Mouse (Mus musculus) G1E (cell line): ENCODE measurements around the gene Zcchc8. TPM values are rescaled to one million over a fixed set of nuclear protein-coding genes. Genes with fewer than 3 reads are reported as not detected.

Experiments used
- ATAC-seq: 2 replicates; pipeline ENCODE4 v1.8.0; 2016; ENCODE audit warnings: mild to moderate bottlenecking; ENCODE audit not compliant: insufficient number of reproducible peaks, poor library complexity, low FRiP score, severe bottlenecking; ENCODE audit errors: extremely low read depth
- DNase-seq: peaks from one replicate; pipeline ENCODE4 v3.0.0; 2012; ENCODE audit warnings: low spot score
- H3K27me3 ChIP-seq: 2 replicates; pipeline ENCODE4 v1.6.1; 2012; ENCODE audit warnings: mild to moderate bottlenecking, low read length, inconsistent platforms; ENCODE audit not compliant: insufficient read depth
- H3K36me3 ChIP-seq: replicated peaks from 2 replicates; pipeline ENCODE3; 2012; ENCODE audit warnings: mild to moderate bottlenecking, inconsistent platforms
- H3K4me1 ChIP-seq: 2 replicates; pipeline ENCODE4 v1.6.1; 2012; ENCODE audit warnings: low read depth, low read length, inconsistent platforms, mixed read lengths; ENCODE audit not compliant: insufficient read depth
- H3K4me3 ChIP-seq: 2 replicates; pipeline ENCODE4 v1.5.1; 2012; ENCODE audit warnings: low read depth, mild to moderate bottlenecking, inconsistent platforms, low read length, moderate library complexity, mixed read lengths
- H3K9me3 ChIP-seq: replicated peaks from 2 replicates; pipeline ENCODE4 v1.6.1; 2012; ENCODE audit warnings: inconsistent platforms
- CTCF ChIP-seq: IDR thresholded peaks from 2 replicates; pipeline ENCODE4 v1.5.1; 2012; ENCODE audit warnings: low read depth, low read length, inconsistent platforms, mixed read lengths
- GATA1 ChIP-seq: IDR thresholded peaks from 2 replicates; pipeline ENCODE4 v1.6.1; 2012; ENCODE audit warnings: borderline replicate concordance, low read length, inconsistent platforms, mixed read lengths
- GATA2 ChIP-seq: IDR thresholded peaks from 2 replicates; pipeline ENCODE4 v1.6.1; 2012; ENCODE audit warnings: low read depth, low read length, inconsistent platforms, borderline replicate concordance
- POLR2AphosphoS5 ChIP-seq: IDR thresholded peaks from 2 replicates; pipeline ENCODE4 v1.6.1; 2012; ENCODE audit warnings: low read depth, low read length, inconsistent platforms; ENCODE audit not compliant: insufficient replicate concordance
- TAL1 ChIP-seq: conservative IDR thresholded peaks from 2 replicates; pipeline ENCODE4 v1.6.1; 2012; ENCODE audit warnings: low read depth, low read length, inconsistent platforms, mixed read lengths
- polyA plus RNA-seq: library from polyadenylated mRNA; stranded (reverse); fragments of >175 nt; gene quantifications from 2 replicates; pipeline ENCODE4 v1.2.3, GENCODE M21; 2012
- total RNA-seq, 2 experiments: library from RNA; stranded (forward) in 1 of 2; stranded (reverse) in 1 of 2; fragments of 200-1000 nt in 1 of 2; fragments of >200 nt in 1 of 2; fragmentation: Nextera tagmentation in 1 of 2; gene quantifications; 2 replicates each; pipeline ENCODE4 v1.2.3; 2014 to 2017

The Zcchc8 gene
- total and polyA plus RNA-seq, 3 experiments, result 41.4 to 79.4 (median 68.2) TPM

DNA sequence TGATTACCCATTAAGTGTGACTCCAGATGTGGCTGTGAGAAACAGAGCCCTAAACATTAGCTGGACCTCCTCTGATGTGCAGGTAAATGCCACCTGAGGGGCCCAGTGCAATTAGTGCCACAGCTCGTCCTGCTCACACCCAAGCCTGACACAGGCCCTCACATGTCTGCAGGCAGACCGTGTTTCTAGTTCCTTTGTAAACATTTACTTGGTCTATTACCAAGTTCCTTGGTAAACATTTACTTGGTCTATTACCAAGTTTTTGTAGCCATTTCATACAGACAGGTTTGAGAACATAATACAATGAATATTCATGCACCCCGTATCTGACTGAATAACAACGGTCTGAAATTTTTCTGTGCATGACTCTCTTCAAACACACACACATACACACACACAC is 11.3 kb downstream of the Zcchc8 start:
- Histone ChIP-seq H3K27me3 (no peaks in the 10 kb centered on the region), H3K4me3 (no peak overlapping the region), H3K36me3 (peaks cover 97% of the 10 kb centered on the region), H3K4me1 (peaks cover 5% of the 10 kb centered on the region; the same call in 1 of the 2 replicates), H3K9me3 (no peaks in the 10 kb centered on the region)
- ATAC-seq, result no peak
- no peak for DNase-seq
- TF ChIP-seq CTCF, result no peak
- no peak for TF ChIP-seq POLR2AphosphoS5
- no peak for TF ChIP-seq GATA2
- TF ChIP-seq TAL1, result no peak
- no peak for TF ChIP-seq GATA1

DNA sequence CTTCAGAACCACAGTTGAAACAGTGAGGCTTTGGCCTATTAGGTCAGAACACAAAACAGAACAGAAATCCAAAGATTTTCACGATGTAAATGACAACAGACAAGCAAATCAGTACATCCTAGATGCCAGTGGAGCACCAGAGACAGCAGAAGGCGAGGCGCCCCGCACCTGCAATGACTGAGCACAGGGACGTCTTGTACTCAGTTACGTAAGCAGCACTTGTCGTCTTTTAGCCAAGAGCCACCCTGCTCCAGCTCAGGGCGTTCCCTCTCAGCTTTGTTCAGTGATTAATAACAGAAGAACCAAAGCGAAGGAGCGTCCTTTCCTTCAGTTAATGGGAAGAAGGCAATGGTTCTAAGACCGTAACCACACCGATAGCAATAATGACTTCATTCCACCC is 12.3 kb downstream of the Zcchc8 start:
- Histone ChIP-seq H3K4me1 (peaks cover 5% of the 10 kb centered on the region; the same call in 1 of the 2 replicates), H3K27me3 (no peaks in the 10 kb centered on the region), H3K36me3 (peaks cover 96% of the 10 kb centered on the region), H3K4me3 (no peak overlapping the region), H3K9me3 (no peaks in the 10 kb centered on the region)
- no peak for TF ChIP-seq CTCF
- no peak for TF ChIP-seq TAL1
- no peak for TF ChIP-seq GATA2
- TF ChIP-seq GATA1, result no peak
- TF ChIP-seq POLR2AphosphoS5, result no peak
- ATAC-seq (no peak), DNase-seq (no peak)

DNA sequence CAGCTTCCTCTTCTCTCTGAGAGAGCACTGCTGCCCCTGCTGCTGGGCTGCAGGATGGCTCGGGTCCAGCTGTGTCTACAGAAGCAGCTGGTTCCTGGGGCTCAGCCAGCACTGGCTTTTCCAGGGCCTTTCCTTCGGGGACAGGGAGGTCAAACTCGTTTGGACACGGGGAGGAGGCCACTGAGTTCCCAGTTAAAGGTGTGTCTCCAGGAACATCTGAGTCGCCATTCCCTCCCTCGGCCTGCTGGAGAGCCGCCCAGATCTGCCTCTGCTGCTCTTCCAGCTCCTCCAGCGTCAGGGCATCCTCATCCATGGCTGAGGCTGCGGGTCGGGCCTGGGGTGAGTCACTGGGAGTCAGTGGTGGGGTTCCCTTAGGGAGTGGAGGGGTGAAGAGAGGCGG is 20.3 kb downstream of the Zcchc8 start:
- Histone ChIP-seq H3K4me3 (no peak overlapping the region), H3K4me1 (peaks cover 8% of the 10 kb centered on the region; the same call in 1 of the 2 replicates), H3K9me3 (no peaks in the 10 kb centered on the region), H3K27me3 (no peaks in the 10 kb centered on the region), H3K36me3 (peaks cover 84% of the 10 kb centered on the region)
- TF ChIP-seq GATA2, result no peak
- TF ChIP-seq CTCF, result no peak
- TF ChIP-seq TAL1, result no peak
- no peak for TF ChIP-seq POLR2AphosphoS5
- TF ChIP-seq GATA1, result no peak
- DNase-seq (no peak), ATAC-seq (no peak)

DNA sequence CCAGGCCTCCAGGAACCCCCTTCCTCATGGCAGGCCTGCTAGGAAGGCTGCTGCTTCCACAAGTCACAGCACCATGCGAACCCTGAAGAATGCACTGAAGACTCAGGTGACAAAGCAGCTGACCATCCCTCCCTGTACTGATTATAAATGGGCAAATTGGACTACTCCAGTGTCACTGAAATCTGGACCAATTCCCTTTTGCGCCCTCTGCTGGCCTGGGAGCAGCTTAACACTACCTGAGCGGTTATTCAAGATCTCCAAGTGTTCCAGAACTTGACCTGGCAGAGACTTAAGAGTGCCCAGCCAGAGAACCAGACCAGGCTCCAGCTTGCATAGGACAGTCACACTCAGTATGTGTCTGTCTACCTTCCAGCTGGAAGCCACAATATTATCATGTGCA is 21.7 kb downstream of the Zcchc8 start:
- H3K9me3 ChIP-seq, result no peaks in the 10 kb centered on the region
- DNase-seq, result peak; percentile 40
- H3K4me1 ChIP-seq, result peaks cover 8% of the 10 kb centered on the region; the same call in 1 of the 2 replicates
- no peaks in the 10 kb centered on the region for H3K27me3 ChIP-seq
- ATAC-seq, result no peak
- no peak overlapping the region for H3K4me3 ChIP-seq
- no peak for TF ChIP-seq POLR2AphosphoS5
- no peak for TF ChIP-seq GATA1
- no peak for TF ChIP-seq GATA2
- TF ChIP-seq TAL1, result no peak
- peak; percentile 80 for TF ChIP-seq CTCF
- H3K36me3 ChIP-seq, result peaks cover 71% of the 10 kb centered on the region

DNA sequence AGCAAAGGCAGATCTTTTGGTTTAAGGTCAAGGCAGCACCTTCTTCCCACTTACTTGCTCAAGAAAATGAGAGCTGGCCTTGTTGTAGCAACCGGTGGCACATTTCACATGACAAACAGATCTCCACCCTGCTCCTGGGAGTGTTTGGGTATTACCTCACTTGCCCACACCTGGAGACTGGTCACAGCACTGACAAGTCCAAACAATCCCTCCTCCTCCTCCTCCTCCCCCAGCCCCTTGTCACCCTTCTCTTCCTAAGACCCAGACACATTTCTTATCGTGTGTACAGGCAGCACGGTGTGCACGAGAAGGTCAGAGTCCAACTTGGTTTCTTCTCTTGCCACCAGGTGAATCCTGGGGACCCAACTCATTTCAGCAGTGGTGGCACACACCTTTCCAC is 23.9 kb downstream of the Zcchc8 start:
- Histone ChIP-seq H3K27me3 (no peaks in the 10 kb centered on the region), H3K4me1 (peaks cover 8% of the 10 kb centered on the region; the same call in 1 of the 2 replicates), H3K4me3 (no peak overlapping the region), H3K9me3 (no peaks in the 10 kb centered on the region), H3K36me3 (peaks cover 49% of the 10 kb centered on the region)
- DNase-seq, result no peak
- no peak for TF ChIP-seq POLR2AphosphoS5
- TF ChIP-seq CTCF, result no peak
- no peak for TF ChIP-seq GATA2
- TF ChIP-seq GATA1, result no peak
- no peak for ATAC-seq

DNA sequence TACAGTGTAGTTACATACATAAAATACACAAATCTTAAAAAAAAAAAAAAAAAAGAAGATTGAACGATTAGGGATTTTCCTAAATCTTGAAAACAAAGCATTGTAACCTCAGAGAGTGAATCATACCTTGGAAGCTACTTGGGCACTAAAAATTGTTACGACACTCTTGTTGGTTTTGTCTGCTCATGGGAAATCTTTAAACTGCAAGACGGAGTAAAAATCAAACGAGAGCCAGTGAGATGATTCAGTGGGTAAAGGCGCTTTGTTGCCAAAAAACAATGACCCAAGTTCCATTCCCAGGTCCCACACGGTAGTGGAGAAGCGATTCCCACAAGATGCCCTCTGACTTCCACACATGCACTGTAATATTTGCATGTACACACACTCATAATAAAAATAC is 24.7 kb downstream of the Zcchc8 start:
- no peaks in the 10 kb centered on the region for H3K27me3 ChIP-seq
- peaks cover 8% of the 10 kb centered on the region; the same call in 1 of the 2 replicates for H3K4me1 ChIP-seq
- ATAC-seq (no peak), DNase-seq (no peak)
- H3K9me3 ChIP-seq, result no peaks in the 10 kb centered on the region
- peaks cover 42% of the 10 kb centered on the region for H3K36me3 ChIP-seq
- TF ChIP-seq CTCF (no peak), TAL1 (no peak), POLR2AphosphoS5 (no peak), GATA1 (no peak), GATA2 (no peak)
- H3K4me3 ChIP-seq, result no peak overlapping the region

DNA sequence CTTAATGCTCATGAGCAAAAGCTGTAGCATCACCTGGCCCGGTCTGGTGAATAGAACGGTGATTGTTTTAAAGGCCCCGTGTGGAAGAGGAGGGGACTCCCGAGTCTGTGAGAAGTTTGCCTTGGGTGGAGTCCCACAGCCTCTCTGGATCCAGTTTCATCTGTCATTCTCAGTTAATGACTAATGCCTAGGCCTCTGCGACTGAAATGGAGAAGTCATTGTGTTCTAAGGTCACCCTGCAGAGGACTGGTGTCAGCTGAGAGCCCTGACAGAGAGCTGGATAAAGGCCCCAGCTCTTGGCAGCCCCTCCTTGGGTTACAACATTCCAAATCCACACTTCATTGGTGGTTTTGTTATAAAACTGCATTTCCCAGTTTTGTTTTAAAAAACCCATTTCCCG is 26.4 kb downstream of the Zcchc8 start:
- 0 out of 2 replicates have a peak, but pooled peaks cover 3% of the 10 kb centered on the region for H3K4me1 ChIP-seq
- no peak overlapping the region for H3K4me3 ChIP-seq
- ATAC-seq, result no peak
- TF ChIP-seq GATA2 (no peak), GATA1 (no peak), TAL1 (no peak)
- DNase-seq, result no peak
- peaks cover 24% of the 10 kb centered on the region for H3K36me3 ChIP-seq
- H3K27me3 ChIP-seq, result peaks cover 3% of the 10 kb centered on the region; the same call in 1 of the 2 replicates
- H3K9me3 ChIP-seq, result no peaks in the 10 kb centered on the region
